Mouse (Mus musculus) right cerebral cortex, postnatal 10 days (tissue): ENCODE measurements around the gene Ces1f.
"Not testable (repeated sequence)": the region's sequence is repeated elsewhere in the genome, so short reads cannot be mapped to it uniquely, and the experiment has no call there.

Experiments used
- DNase-seq, 2 experiments: peaks; one replicate each; pipeline ENCODE4 v3.0.0; 2021; ENCODE audit warnings: low spot score in 2 of 2

Gene Ces1f

DNA sequence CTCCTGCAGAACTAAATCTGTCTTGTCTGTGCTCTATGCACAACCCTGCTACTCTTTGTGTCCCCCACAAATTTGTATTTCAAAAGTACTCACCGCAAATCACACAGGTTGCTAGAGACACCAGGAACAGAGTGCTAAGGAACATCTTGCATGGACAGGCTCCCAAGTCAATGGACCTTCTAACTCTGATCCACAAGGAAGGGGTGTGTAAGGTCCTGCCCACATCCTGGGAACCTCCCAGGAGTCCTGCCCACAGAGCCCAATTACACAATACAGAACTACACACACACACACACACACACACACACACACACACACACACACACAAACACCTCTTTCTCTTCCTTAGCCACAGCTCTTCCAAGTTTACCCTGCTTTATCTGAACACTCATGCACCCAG lies at the start of gene Ces1f:
Gene Ces1f (minus strand): TSS at position 192 of the 400 bp plus-strand sequence.
- DNase-seq: no peak

DNA sequence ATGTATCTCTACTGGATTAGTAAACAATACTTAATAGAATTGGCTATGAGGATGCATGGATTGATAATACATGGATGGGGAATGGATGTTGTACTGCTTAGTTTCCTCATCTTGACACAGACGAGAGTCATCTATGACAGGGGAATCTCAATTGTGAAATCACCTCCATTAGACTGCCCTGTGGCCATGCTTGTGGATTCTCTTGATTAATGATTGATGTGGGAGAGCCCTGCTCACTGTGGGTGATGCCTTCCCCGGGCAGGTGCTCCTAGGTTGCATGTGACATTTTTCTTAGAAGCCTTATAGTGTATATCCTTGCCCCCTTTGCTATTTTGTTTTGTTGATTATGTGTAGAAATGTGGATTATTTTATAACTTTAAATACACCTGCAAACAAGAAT lies 45.6 kb upstream of the Ces1f start:
- DNase-seq: no peak

DNA sequence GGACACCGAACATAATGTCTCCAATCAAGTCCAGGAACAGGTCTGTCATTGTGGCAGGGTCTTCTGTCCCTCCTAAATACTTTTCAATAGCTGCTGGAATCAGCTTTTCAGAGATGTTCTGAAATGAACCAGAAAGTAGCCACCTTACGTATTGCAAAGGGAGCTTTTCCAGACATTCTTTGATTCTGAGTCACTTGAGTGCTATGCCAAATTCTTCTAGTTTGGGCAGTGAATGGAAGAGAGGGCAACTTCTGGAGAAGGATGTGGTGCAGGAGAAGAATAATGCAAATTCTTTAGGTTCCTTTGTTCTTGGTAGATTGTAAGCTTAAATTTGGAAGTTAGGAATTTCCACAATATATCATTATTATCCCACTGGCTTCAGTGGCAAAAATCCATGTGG lies 37.5 kb upstream of the Ces1f start:
- no peak for DNase-seq

DNA sequence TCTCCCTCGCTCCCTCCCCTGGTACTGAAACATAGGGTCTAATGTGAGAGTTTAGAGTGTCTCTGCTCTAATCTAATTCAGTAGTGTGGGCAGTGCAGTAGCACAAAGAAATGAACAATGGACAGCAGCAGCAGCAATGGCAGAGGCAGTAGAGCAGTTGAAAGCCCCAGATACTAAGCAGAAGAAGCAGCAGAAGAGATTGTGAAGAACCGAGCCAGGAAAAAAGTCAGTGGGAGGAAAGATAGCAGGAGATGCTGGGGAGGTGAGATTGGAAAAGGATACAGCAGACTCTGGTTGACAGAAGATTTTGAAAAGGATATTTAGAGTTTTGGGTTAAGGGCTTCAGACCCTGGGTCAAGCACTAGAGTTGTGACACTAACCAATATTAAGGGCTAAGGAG lies 36.0 kb upstream of the Ces1f start:
- no peak for DNase-seq

DNA sequence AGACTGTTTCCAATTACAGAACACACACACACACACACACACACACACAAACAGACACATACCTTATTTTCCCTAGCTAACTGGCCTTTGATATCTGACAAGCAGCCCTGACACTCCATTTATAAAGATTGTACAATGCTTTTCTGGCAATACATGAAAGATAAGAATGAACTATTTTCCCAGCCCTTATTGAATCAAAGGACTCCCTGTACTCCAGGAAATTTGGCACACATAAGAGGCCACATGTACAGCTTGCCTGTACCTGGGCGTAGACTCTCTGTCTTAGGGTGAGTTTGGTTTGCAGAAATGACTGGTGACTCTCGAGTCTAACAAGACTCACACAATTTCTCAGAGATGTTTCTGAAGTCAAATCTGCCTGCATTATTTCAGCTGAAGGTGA lies 4.3 kb upstream of the Ces1f start:
- DNase-seq: no peak

DNA sequence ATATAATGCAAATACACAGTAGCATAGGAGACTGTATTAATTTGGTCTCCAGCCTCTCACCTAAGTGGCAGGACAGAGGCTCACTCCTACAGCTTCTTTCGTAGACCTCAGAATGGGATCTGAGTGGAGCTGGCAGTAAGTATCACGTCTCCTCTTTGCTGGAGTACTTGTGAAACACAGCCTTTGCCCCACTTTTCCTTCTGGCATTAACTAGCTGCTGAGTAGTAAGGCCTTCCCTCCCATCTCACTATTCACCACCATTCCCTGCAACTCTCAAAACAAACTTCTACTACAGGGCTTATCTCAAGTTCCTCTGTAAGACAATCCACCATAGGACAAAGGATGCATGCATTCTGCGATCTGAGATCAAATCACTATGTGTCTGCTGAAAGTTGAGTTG lies 2.8 kb upstream of the Ces1f start:
- DNase-seq: no peak

DNA sequence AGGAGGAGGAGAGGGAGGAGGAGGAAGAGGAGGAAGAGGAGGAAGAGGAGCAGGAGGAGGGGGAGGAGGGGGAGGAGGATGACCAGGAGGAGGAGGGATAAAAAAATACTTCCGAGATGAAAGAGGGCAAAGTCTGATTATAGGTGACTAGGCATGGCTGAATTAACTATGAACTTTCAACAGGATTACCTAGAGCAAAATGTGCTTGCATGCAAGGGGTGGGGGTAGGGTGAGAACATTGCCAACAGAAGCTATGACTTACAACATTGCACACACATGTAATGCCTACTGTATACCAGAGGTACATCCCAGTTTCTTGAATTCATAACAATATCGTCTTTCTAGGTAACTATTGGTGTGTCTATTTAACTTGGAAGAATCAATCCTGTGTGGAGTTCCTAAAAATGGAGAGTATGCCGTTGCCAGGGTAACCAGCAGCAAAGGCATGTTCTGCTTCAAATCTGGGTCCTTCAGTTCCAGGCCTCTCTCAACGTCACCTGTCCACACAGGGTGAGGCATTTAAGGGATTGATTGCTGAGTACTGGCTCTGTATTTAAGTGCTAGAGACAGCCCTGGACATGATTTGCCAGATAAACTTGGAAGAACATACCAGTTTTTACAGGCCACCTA lies 1.3 kb downstream of the Ces1f start:
- DNase-seq: peak; percentile 45 to 55

DNA sequence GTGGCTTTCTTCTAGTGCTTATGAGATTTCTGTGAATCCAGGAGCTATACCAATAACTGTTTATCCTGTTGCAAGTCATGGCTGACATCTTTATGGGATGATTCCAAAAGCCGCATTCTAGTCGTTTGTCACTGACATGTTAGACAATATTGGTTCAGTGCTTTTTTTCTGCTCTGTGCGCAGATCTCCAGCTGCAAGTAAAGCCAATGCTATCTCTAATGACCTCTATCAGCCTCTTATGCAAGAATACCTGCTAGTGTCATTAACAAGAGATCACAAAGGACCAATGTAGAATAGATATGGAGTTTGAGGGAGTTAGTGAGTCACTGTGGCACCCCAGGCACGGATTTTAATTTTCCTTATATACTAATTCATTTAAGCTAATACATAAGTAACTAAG lies 4.9 kb downstream of the Ces1f start:
- no peak for DNase-seq

DNA sequence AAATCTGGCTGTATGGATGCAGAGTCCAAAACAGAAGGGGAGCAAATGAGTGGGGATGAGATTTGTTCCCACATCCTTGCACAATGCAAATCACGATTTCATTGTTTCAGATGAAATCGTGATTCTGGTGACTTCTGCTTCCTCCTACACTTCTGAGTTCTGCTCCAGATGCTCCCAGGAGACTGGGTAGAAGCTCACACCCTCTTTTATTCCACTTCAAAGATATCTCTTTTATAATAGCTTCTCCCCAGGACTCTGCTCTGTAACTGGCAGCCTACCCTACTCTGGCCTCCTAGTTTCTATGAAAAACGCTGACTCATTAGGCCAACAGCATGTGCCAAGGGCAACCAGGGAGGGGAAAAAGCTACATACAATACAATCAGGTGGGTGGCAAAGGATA lies 6.2 kb downstream of the Ces1f start:
- DNase-seq: no peak

DNA sequence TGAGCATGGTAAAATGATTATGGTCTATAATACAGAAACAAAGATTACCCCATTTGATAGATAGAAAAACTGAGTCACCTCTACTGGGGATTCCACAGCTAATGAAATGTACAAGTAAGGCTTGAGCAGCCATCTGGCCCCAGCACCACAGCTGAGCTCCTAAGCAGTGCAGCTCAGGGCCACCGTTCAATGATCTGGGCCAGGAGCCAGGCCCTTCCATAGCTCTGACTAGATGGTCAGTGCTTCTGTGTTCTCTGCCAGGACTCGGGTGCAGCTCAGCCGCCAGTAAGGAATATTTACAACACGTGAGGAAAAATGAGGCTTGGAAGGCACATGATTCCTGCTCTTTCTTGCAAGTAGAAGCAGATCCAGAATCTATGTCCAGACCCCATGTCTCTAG lies 6.9 kb downstream of the Ces1f start:
- DNase-seq: peak; percentile 29 to 31

DNA sequence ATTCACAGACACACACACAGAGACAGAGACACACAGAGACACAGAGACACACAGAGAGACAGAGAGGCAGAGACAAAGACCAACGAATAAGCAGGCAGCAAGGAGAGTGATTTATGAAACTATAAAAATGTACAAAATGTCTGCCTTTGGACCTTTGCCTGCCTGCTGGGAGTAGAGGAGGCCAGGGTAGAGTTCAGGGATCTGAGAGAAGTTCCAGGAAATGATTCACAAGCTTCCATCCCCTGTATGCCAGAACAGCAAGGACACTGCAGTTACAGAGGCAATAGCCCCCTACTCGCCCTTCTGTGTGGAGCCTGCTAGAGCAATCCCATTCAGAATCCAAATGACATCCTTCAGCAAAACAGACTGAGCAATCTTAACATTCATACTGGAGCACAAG lies 18.1 kb downstream of the Ces1f start:
- DNase-seq: no peak

DNA sequence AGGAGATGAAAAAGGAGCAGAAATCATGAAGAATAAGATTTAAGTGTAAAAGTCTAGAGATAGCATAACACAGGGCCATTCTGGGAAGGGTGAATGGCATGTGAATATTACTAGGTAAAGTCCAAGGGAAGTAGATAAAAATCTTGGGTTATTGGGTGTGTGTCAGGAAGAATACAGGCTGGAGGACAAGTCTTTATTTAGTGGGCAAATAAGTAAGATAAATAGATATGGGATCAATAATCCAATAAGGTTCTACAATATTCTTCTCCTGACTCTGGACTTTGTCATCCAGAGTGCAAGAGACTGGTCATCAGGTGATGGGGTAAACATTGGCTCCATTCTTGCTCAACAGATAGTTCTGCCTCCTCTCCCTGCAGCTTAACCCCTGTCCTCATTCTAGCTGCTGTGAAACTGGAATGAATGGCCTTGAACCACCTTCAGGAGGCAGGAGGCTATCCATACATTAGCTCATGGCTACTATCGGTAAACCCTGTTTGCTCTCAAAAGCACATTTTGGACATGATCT lies 27.1 kb downstream of the Ces1f start:
- no peak for DNase-seq

DNA sequence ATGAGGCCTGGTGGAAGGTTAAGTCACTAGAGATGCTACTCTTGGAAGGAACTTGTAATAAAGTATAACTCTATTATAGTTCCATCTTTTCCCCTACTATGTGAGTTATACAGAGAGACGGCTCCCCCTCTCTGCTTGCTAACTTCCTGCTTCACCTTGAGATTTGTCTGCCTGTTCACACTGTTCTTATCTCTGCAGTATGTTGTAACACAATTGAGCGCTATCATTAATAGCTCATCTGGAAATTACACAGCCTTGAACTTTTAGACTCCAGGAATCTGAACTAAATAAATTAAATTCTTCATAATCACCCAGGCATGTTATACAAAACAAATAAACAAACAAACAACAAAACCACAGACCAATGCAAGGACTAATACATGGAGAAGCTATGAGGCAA lies 33.5 kb downstream of the Ces1f start:
- no peak for DNase-seq

DNA sequence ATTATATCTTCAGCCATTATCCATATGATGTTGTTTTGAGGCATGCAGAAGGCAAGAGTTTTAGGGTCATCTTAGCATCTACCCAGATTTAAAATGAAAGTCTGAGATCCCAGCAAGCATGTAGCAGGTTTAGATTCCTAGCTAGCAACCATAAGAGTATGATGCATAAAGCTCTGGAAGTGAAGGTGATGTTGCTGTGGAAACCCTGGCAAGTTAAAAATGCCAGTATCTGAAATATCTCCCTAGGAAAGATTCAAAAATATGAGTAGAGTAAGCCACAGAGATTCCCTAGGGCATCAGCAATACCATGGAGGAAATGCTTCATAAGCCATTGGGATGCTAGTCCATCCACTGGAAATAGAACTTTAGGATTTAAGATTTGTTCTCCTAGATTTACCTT lies 39.7 kb downstream of the Ces1f start:
- DNase-seq: peak in 1 of 2 experiments; percentile 31

DNA sequence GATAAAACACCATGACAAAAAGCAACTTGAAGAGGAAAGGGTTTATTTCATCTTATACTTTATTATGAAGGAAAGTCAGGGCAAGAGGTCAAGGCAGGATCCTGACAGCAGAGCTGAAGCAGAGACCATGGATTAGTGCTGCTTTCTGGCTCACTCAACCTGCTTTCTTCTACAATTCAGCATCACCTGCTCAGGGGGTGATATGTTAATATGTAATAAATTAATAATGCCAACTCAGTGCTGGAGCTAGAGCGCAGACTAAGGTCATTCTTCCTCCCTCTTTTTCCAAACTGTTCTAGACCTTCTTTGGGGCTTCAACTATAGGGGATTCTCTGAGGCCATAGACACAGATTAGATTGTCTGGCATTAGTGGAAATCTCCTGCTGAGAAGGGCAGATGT lies 43.9 kb downstream of the Ces1f start:
- DNase-seq: no peak

DNA sequence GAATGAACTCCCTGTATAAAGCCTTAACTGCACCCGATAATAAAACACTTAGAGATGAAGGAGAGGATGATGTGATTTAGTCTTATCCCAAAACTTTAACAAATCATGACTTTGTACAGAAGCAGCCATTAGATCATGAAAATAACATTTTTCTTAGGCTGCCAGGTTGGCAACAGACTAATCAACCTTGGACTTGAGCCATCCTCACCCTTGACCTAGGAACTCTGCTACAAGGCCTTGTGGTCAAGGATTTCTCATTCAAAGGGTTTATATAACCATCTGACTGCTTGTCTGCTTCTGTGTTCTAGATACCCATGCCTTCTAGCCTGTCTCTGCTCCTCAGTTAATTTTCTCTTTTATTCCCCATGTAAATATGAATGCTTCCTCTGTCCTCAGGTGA lies 44.8 kb downstream of the Ces1f start:
- no peak for DNase-seq

DNA sequence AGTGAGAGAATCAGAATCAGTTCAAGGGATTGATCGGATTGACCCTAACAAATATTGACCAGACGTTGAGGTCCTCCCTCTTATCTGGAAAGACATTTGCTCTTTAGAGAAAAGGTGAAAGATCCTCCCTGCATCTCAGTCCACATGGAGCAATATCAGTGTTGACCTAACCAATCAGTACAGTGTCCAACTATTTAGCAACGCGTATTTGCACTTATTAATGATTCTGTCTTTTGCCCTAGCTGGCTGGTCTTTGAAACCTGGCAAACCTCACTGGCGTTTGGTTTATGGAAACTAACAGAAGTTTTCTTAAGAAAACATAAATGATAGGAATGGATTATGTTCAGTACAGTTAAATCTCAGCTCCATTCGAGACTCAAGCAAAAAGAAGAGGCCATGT lies 45.5 kb downstream of the Ces1f start:
- no peak for DNase-seq

DNA sequence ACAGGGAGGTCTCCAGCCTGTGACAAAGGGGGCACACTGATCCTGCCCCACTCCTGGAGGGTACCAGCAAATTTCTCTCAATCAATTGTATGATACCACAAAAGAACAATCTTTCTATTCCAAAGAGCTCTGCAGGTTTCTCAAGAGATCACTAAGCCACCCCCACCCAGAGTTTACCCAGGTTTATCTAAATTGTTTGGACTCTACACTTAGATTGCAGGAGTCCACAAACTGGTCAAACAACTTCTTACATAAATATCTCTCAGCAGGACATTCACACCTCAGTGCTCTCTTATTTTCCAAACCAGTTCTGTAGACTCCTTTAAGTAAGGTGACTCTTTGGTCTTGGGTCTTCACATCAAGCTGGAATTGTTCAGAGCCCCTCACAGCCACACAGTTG lies 50.1 kb downstream of the Ces1f start, which contains the start of gene Ces1e:
Gene Ces1e (minus strand): TSS at position 174 of the 400 bp plus-strand sequence.
- no peak for DNase-seq

DNA sequence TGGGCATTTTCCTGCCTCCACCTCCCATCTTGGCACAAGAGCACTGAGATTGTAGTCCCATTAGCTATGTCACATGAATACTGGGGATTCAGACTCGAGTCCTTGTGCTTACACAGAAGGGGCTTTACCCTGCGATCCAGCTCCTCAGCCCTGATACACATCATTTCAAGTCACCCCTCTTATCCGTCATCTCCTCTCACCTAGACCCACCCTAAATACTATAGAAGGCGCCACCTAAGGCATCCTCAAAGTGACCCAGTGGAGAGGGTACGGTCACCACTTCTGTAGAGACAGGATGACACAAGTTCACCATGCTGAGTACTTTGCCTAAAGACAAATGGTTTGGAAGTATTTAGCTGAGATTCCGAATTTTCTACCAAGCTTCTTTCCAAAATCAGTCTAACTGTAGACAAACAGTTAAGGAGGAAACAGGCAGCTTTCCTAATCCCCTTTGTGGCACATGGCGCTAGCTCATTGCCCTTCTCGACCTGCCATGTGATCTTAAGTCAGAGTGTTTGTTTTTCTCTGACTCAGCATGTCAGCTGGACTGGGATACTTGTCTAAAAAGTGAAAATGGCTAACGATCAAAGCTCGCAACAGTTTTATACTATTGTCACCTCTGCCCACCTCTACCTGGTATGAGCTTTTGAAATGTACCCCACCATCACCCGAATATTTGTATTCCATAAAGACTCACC lies 50.7 kb downstream of the Ces1f start:
- DNase-seq: no peak

DNA sequence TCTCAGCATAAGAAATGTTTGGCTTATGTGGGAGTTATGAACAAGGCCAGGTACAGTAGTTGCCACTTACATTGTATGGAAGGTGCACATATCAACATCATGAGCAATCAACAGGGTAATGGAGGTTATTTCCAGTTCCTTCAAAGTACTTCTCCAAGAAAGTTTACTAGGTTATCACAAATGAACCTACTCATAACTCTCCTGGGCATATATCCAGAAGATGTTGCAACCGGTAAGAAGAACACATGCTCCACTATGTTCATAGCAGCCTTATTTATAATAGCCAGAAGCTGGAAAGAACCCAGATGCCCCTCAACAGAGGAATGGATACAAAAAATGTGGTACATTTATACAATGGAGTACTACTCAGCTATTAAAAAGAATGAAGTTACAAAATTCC lies 53.1 kb downstream of the Ces1f start:
- DNase-seq: not testable (repeated sequence)

DNA sequence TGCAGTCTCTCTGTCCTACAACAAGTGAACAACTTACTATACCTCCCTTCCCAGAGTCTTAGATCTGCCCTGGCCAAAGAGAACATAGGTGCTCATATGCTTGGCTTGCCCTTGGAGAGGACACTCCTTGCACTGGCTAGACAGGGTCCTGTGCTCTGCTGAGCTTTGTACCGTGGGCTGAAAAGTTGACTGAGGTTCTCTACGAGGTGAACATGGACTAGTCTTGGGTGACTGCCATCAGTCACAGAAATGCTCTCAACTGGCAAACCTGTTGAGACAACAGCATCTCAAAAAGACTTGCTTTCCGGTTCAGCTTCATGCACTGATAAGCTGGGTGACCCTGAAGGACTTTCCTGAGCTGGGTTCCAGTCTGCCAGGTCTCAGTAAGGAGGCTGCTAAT lies 57.7 kb downstream of the Ces1f start:
- no peak for DNase-seq

DNA sequence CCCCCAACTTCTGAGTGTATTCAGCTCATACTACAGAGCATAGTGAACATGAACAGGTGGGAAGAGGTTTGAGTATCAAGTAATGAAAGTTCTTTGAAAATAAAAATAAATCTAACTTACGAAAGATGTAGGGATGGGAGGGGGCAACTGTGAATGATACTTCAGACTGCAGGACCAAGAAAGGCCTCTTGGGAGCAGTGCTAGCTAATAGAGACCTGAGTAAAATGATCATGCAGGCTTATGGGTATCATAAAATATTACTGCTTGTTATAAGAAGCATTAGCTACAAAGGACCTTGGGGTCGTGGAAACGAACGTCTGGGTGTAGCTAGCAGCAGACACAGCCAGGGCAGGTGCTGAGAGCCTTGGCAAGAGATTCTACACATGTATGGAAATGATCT lies 61.7 kb downstream of the Ces1f start:
- no peak for DNase-seq

DNA sequence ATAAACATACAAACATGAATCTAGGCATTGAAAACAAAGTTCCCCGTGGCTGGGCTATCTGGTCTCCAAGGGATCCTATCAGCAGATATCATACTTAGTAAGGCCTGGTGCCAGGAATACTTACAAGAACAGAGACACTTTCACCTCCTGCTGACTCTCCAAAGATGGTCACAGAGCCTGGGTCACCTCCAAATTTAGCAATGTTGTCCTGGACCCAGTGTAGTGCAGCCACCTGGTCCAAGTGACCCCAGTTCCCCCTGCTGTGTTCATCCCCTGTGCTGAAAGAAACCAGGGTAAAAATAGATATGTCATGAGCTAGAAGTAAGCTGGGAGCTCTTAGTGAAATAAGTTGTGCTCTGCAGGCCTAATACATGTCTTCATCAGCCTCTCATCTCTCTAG lies 62.2 kb downstream of the Ces1f start:
- DNase-seq: no peak

DNA sequence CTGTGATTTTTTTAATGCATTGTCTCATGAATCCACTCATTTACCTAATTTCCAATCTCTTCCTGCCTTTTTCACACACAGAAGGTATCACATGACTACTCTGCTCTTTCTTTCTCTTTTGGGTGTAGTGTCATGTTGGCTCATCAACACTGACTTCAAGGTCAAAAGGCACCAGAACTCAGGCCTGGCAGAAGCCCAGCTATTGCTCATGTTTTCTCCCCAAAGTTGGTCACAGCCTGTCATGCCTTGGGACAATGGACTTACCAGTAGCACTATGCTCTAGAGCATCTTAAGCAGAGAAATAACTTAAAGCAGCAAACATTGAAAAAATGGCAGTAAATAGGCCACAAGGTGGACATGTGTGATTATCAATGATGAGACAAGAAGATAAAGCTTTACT lies 68.5 kb downstream of the Ces1f start:
- no peak for DNase-seq
